Mouse (Mus musculus) lung, postnatal 25 days (tissue): Measurements from ENCODE around the gene Matk.

Experiments
- DNase-seq: peaks from one replicate; pipeline ENCODE4 v3.0.0; 2022; ENCODE audit warnings: low spot score

Matk gene

GRCm38 (mm10) chr10:81304597-81305238, 52.0 kb downstream of the Matk start:
- peak; percentile 53 for DNase-seq

GRCm38 (mm10) chr10:81305663-81306062, 52.9 kb downstream of the Matk start:
- no peak for DNase-seq

- DNase-seq: no peak
Observed at GRCm38 (mm10) chr10:81306173-81306668, 53.5 kb downstream of the Matk start.

GRCm38 (mm10) chr10:81306837-81307682, 54.3 kb downstream of the Matk start:
- DNase-seq: no peak

- DNase-seq: no peak
Observed at GRCm38 (mm10) chr10:81309571-81309970, 56.8 kb downstream of the Matk start.
